Mouse (Mus musculus): ENCODE measurements around the gene Slc25a39. TPM values are rescaled to one million over a fixed set of nuclear protein-coding genes. Genes with fewer than 3 reads are reported as not detected.

Gene Slc25a39
- polyA plus RNA-seq, 1 experiment from 2014 or later: 308 TPM

DNA sequence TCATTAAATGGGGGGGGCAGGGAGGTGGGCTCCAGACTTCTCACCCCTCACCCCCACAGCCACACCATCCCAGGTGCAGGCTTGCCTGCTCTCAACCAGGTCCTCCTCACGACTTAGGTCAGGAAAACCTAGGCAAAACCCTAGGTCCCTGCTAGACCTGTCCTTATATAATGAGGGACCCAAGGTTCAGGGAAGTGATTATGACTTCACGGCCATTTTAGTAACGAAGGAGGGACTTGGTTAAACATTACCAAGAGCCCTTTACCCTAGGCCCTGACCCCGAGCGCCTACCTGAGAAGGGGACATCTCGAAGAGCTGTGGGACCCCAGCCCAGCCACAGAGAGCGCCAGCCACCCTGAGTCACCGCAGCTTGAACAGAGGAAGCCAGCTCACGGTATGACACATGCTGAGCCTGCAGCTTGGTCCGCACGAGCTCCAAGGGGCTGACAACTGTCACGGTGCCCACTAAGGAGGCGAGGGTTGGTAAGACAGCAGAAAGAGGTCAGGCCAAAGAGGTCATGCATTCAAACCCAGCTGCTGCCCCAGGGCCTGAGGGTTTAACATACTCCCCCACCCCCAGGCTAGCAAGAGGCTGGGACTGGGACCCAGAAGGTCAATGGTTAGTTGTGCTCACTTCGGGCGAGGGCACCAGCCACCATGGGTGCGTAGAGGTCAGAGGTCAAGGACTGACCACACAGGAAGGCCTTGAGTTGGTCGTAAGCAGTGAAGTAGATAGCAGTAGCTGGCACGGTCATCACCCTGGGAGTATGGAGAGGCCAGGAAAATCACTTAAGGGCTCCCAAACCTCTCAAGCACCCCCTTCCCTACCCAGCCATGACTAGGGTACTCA lies 3.4 kb downstream of the Slc25a39 start:
- peaks cover 14% of the 10 kb centered on the region for H3K4me1 ChIP-seq (ENCODE audit: control insufficient read depth, insufficient read depth, low read length)
- peaks cover 16% of the 10 kb centered on the region for H3K36me3 ChIP-seq (ENCODE audit: control insufficient read depth, insufficient read depth)
- peaks cover 11% of the 10 kb centered on the region for H3K27me3 ChIP-seq (ENCODE audit: control insufficient read depth, insufficient read depth, low read length)
- no peak overlapping the region for H3K27ac ChIP-seq (ENCODE audit: low read length)
- 81% methylated on average over 18 of the region's 18 CpGs for WGBS
- H3K4me2 ChIP-seq (ENCODE audit: low read depth, low read length): no peak overlapping the region
- no peak overlapping the region for H3K9ac ChIP-seq (ENCODE audit: low read length)
- ATAC-seq (replicated peaks; ENCODE audit: extremely low read depth, insufficient read depth, low FRiP score): no peak
- no peaks in the 10 kb centered on the region for H3K9me3 ChIP-seq (replicated peaks; ENCODE audit: control insufficient read depth, low read length)
- H3K4me3 ChIP-seq (ENCODE audit: low read length): no peak overlapping the region

DNA sequence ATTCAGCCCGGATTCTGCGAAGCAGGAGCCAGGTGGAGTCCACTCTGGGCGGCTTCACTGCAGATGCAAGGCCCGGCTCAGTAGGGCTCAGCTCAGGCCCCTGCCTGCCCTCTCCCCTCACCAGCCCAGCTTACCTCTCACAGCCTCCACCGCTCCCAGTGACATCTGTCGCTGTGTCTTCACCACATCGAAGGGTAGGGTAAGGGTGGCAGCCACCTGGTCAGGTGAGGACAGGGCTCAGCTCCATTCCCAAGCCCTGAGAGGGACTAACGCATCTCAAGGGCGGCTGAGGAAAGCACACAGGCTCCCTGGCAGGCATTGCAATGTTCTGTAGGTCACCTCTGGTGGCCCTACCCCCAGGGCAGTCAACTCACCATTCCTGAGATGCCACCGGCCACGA lies 4.1 kb downstream of the Slc25a39 start:
- WGBS: 95% methylated on average over 11 of the region's 11 CpGs
- no peak for ATAC-seq (replicated peaks; ENCODE audit: extremely low read depth, insufficient read depth, low FRiP score)
- no peak overlapping the region for H3K9ac ChIP-seq (ENCODE audit: low read length)
- H3K27ac ChIP-seq (ENCODE audit: low read length): no peak overlapping the region
- H3K4me2 ChIP-seq (ENCODE audit: low read depth, low read length): no peak overlapping the region
- H3K9me3 ChIP-seq (replicated peaks; ENCODE audit: control insufficient read depth, low read length): no peaks in the 10 kb centered on the region
- H3K36me3 ChIP-seq (ENCODE audit: control insufficient read depth, insufficient read depth): peaks cover 16% of the 10 kb centered on the region
- peaks cover 18% of the 10 kb centered on the region for H3K27me3 ChIP-seq (ENCODE audit: control insufficient read depth, insufficient read depth, low read length)
- no peak overlapping the region for H3K4me3 ChIP-seq (ENCODE audit: low read length)
- peaks cover 14% of the 10 kb centered on the region for H3K4me1 ChIP-seq (ENCODE audit: control insufficient read depth, insufficient read depth, low read length)

GRCm38 (mm10) chr11:102401898-102402500 lies 5.7 kb downstream of the Slc25a39 start:
- Histone ChIP-seq H3K27ac (ENCODE audit: low read length) (no peak overlapping the region), H3K9ac (ENCODE audit: low read length) (no peak overlapping the region), H3K9me3 (replicated peaks; ENCODE audit: control insufficient read depth, low read length) (no peaks in the 10 kb centered on the region), H3K36me3 (ENCODE audit: control insufficient read depth, insufficient read depth) (peaks cover 16% of the 10 kb centered on the region), H3K4me3 (ENCODE audit: low read length) (no peak overlapping the region), H3K4me1 (ENCODE audit: control insufficient read depth, insufficient read depth, low read length) (peaks cover 16% of the 10 kb centered on the region), H3K4me2 (ENCODE audit: low read depth, low read length) (no peak overlapping the region), H3K27me3 (ENCODE audit: control insufficient read depth, insufficient read depth, low read length) (peaks cover 33% of the 10 kb centered on the region)
- ATAC-seq (replicated peaks; ENCODE audit: extremely low read depth, insufficient read depth, low FRiP score): no peak
- WGBS: 58% methylated on average over 12 of the region's 12 CpGs

DNA sequence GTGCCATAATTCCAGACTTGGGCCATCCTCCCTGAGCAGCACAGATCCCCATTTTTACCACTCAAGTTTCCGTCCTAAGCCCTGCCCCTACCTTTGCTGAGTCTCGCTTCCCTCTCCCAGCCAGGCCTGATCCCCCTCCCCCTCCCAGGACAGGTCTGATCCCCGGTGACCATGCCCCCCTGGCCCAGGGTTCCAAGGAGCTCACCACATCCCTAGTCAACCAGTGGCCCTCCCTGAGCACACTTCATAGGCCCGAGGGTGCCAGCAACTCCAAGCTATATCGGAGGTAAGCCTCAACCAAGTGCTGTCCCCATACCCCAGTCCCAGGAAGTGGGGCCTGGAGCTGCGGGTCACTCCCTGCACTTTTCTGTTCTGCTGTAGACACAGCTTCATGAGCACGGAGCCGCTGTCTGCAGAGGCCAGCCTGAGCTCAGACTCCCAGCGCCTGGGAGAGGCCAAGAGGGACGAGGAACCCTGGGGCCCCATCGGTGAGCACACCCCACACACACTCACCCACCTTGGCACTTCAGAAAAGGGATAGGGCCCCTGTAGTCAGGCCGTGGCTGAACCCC lies 7.1 kb downstream of the Slc25a39 start:
- H3K27ac ChIP-seq (ENCODE audit: low read length): no peak overlapping the region
- H3K9ac ChIP-seq (ENCODE audit: low read length): no peak overlapping the region
- 21% methylated on average over 12 of the region's 12 CpGs for WGBS
- no peak overlapping the region for H3K4me3 ChIP-seq (ENCODE audit: low read length)
- H3K4me1 ChIP-seq (ENCODE audit: control insufficient read depth, insufficient read depth, low read length): peaks cover 6% of the 10 kb centered on the region
- ATAC-seq (replicated peaks; ENCODE audit: extremely low read depth, insufficient read depth, low FRiP score): no peak
- peaks cover 44% of the 10 kb centered on the region for H3K27me3 ChIP-seq (ENCODE audit: control insufficient read depth, insufficient read depth, low read length)
- peaks cover 16% of the 10 kb centered on the region for H3K36me3 ChIP-seq (ENCODE audit: control insufficient read depth, insufficient read depth)
- no peak overlapping the region for H3K4me2 ChIP-seq (ENCODE audit: low read depth, low read length)
- no peaks in the 10 kb centered on the region for H3K9me3 ChIP-seq (replicated peaks; ENCODE audit: control insufficient read depth, low read length)

GRCm38 (mm10) chr11:102399610-102400072 lies 8.1 kb downstream of the Slc25a39 start:
- no peak for ATAC-seq (replicated peaks; ENCODE audit: extremely low read depth, insufficient read depth, low FRiP score)
- Histone ChIP-seq H3K27me3 (ENCODE audit: control insufficient read depth, insufficient read depth, low read length) (peaks cover 52% of the 10 kb centered on the region), H3K4me2 (ENCODE audit: low read depth, low read length) (peak overlapping the region; percentile 54), H3K9me3 (replicated peaks; ENCODE audit: control insufficient read depth, low read length) (no peaks in the 10 kb centered on the region), H3K9ac (ENCODE audit: low read length) (no peak overlapping the region), H3K4me1 (ENCODE audit: control insufficient read depth, insufficient read depth, low read length) (0 out of 2 replicates have a peak, but pooled peaks cover 2% of the 10 kb centered on the region), H3K4me3 (ENCODE audit: low read length) (peak overlapping the region; percentile 38), H3K27ac (ENCODE audit: low read length) (no peak overlapping the region), H3K36me3 (ENCODE audit: control insufficient read depth, insufficient read depth) (peaks cover 16% of the 10 kb centered on the region)
- 1% methylated on average over 34 of the region's 34 CpGs for WGBS

- no peak for ATAC-seq (replicated peaks; ENCODE audit: extremely low read depth, insufficient read depth, low FRiP score)
- H3K9me3 ChIP-seq (replicated peaks; ENCODE audit: control insufficient read depth, low read length): no peaks in the 10 kb centered on the region
- peaks cover 54% of the 10 kb centered on the region for H3K27me3 ChIP-seq (ENCODE audit: control insufficient read depth, insufficient read depth, low read length)
- H3K9ac ChIP-seq (ENCODE audit: low read length): no peak overlapping the region
- 17% methylated on average over 15 of the region's 15 CpGs for WGBS
- no peak overlapping the region for H3K4me2 ChIP-seq (ENCODE audit: low read depth, low read length)
- H3K4me3 ChIP-seq (ENCODE audit: low read length): no peak overlapping the region; the same call in 1 of the 2 replicates
- H3K36me3 ChIP-seq (ENCODE audit: control insufficient read depth, insufficient read depth): peaks cover 16% of the 10 kb centered on the region
- H3K27ac ChIP-seq (ENCODE audit: low read length): no peak overlapping the region
- peaks cover 2% of the 10 kb centered on the region; the same call in 1 of the 2 replicates for H3K4me1 ChIP-seq (ENCODE audit: control insufficient read depth, insufficient read depth, low read length)
Measured at GRCm38 (mm10) chr11:102399107-102399506, 8.6 kb downstream of the Slc25a39 start.

DNA sequence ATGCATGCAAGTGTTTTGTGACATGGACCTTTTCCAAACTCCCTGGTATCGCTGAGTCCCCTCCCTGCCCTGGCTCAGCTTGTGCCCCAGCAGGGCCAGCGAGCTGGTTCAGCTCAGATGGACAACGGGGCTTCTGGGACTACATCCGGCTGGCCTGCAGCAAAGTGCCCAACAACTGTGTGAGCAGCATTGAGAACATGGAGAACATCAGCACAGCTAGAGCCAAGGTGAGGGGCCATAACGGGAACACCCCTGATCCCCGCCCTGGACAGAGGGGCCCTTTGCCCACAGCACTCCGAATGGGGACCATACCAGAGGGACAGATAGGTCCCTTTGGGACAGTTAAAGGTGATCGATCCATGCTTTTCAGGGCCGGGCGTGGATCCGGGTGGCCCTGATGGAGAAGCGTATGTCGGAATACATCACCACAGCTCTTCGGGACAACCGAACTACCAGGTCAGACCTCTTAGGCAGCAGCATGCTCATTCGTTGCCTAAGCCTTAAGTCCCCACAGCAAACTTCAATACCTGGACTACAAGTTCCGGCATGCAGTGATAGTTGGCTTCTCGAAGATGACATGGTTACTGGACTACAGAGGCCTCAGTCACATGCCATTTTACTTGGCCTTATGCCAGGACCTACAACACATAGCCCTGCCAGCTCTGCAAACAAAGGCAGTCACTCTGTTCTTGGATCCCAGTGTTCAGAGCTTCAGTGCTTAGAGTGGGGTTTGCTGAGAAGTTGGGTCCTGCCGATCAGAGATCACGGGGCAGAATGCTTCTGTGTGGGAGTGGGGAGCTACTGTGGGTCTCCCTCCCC lies 9.5 kb downstream of the Slc25a39 start:
- Histone ChIP-seq H3K4me1 (ENCODE audit: control insufficient read depth, insufficient read depth, low read length) (peaks cover 10% of the 10 kb centered on the region), H3K36me3 (ENCODE audit: control insufficient read depth, insufficient read depth) (peaks cover 11% of the 10 kb centered on the region), H3K27ac (ENCODE audit: low read length) (no peak overlapping the region), H3K9ac (ENCODE audit: low read length) (no peak overlapping the region), H3K27me3 (ENCODE audit: control insufficient read depth, insufficient read depth, low read length) (peaks cover 54% of the 10 kb centered on the region), H3K4me3 (ENCODE audit: low read length) (no peak overlapping the region), H3K4me2 (ENCODE audit: low read depth, low read length) (no peak overlapping the region), H3K9me3 (replicated peaks; ENCODE audit: control insufficient read depth, low read length) (no peaks in the 10 kb centered on the region)
- ATAC-seq (replicated peaks; ENCODE audit: extremely low read depth, insufficient read depth, low FRiP score): no peak
- WGBS: 67% methylated on average over 20 of the region's 20 CpGs

DNA sequence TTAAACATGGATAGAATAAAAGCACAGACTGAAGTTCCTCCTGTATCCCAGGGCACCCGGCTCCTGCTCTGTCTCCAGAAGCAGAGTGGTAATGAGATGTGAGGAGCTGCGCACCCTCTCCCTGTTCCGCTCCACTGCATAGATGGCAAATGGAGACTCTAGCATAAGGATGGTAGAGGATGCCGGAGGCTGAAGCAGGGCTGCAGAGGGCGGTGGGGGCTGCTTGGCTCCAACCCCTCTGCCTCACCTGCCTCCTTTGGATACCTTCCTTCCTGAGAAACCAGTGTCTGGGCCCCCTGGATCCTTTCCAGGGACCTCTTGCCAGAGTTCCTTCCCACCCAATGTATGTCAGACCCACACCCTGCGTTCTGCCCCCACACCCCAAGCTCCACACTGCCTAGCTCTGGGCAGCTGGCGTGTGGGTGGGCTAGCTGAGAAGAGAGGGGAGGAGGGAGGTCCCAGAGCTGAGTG lies 11.0 kb downstream of the Slc25a39 start:
- Histone ChIP-seq H3K27me3 (ENCODE audit: control insufficient read depth, insufficient read depth, low read length) (peaks cover 54% of the 10 kb centered on the region), H3K27ac (ENCODE audit: low read length) (no peak overlapping the region)
- WGBS: 72% methylated on average over 7 of the region's 7 CpGs

More for the DNA sequence above, 11.0 kb downstream of the Slc25a39 start:
- Histone ChIP-seq H3K4me1 (ENCODE audit: control insufficient read depth, insufficient read depth, low read length) (peaks cover 15% of the 10 kb centered on the region), H3K9me3 (replicated peaks; ENCODE audit: control insufficient read depth, low read length) (no peaks in the 10 kb centered on the region), H3K9ac (ENCODE audit: low read length) (no peak overlapping the region), H3K4me2 (ENCODE audit: low read depth, low read length) (no peak overlapping the region), H3K4me3 (ENCODE audit: low read length) (no peak overlapping the region), H3K36me3 (ENCODE audit: control insufficient read depth, insufficient read depth) (no peaks in the 10 kb centered on the region)
- no peak for ATAC-seq (replicated peaks; ENCODE audit: extremely low read depth, insufficient read depth, low FRiP score)
